Mouse (Mus musculus) liver (tissue): ENCODE measurements around the gene Trub1.

ENCODE experiments used
- DNase-seq: peaks from one replicate; pipeline ENCODE4 v3.0.0-alpha.2; 2020; ENCODE audit warnings: mixed read lengths

The Trub1 gene

GRCm38 (mm10) chr19:57442936-57443657 is 9.6 kb upstream of the Trub1 start:
- no peak for DNase-seq

GRCm38 (mm10) chr19:57445049-57445448 is 7.7 kb upstream of the Trub1 start:
- DNase-seq = no peak

GRCm38 (mm10) chr19:57450849-57451248 is 1.9 kb upstream of the Trub1 start:
- no peak for DNase-seq

- DNase-seq = no peak
Observed at GRCm38 (mm10) chr19:57451762-57452161, 950 bp upstream of the Trub1 start.

DNA sequence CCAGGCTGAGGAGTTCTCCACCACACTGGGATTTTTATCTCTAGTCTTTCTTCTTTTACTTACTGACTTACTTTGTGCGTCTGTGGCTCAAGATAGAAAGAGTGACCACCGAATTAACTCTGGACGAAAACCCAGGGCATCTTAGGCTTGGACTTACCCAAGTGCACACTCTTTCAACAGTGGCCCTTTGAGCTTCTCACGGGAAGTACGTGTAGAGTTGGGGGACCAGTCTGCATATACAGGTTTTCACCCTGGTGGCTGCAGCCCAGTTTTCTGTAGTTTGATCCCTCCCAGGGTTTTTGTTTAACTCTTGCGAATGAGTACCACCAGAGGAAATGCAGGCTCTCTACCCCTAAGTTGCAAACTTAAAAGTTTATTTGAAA is 497 bp downstream of the Trub1 start:
- DNase-seq = no peak

DNA sequence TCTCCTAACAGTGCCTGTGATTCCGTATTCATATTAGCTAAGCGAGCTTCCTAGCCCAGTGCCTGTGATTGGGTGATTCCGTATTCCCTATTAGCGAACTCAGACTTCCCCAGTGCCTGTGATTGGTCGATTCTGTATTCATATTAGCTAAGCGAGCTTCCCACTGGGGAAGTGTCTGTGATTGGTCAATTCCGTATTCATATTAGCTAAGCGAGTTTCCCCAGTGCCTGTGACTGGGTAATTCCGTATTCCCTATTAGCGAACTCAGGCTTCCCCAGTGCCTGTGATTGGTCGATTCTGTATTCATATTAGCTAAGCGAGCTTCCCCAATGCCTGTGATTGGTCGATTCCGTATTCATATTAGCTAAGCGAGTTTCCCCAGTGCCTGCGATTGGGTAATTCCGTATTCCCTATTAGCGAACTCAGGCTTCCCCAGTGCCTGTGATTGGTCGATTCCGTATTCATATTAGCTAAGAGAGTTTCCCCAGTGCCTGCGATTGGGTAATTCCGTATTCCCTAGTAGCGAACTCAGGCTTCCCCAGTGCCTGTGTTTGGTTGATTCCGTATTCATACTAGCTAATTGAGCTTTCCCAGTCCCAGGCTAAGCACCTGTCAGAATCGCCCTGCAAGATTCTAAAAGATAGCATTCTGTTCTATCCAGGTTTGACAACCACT is 2.7 kb downstream of the Trub1 start:
- no peak for DNase-seq

- peak; percentile 68 for DNase-seq
Observed at GRCm38 (mm10) chr19:57457075-57457474, 4.4 kb downstream of the Trub1 start.

GRCm38 (mm10) chr19:57463741-57464140 is 11.0 kb downstream of the Trub1 start:
- no peak for DNase-seq

DNA sequence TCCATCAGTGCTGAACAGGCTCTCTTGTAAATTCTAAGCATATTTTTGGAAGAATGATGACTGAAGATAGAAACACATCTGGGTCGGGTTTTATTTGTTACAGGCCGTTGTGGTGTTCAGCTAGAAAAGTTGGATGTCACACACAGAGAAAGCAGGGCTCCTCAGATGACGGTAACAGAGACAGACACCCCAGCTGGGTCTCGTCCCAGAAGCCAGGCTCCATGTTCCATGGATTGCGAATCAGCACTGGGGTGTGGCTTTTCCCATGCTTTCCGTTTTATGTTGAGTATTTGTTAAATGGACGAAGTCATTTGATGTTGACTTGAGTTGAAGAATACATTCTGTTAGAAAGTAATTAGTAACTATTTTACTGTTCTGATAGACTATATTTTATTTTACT is 13.0 kb downstream of the Trub1 start:
- DNase-seq = no peak

DNA sequence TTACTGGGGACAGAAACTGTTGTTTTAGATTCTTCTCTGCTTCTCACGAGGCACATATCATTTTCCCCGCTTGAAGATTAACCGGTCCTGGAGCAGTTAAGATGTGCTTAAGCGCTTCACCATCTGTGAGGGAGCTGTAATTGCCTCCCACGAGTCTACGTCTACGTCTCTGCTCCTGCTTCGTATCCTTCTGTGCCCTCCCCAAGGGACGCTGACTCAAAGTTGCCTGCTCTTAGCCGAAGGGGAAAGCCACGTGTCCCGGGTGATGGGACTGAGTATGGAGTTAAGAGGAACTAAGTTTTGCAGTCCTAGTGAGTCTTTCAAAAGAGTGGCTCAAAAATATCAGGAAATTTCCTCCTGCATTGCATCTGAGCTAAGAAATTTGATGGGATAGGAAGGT is 18.3 kb downstream of the Trub1 start:
- DNase-seq = no peak

DNA sequence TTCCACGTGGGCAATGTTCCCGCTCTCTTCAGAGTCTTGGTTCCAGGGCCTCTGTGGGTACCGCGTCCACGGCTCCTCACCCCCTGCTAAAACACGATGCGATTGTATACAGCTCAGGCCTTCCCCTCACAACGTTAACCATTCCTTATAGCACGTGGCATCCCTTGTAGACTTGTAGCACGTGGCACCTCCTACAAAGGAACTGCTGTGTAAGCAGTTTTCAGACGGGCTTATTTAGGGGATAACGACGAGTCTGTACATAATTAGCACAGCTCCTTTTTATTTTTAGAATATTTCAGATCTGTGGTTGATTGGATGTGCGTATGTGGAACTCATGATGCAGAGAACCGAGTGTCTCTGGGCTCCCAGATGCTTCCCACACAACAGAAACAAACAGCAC is 19.5 kb downstream of the Trub1 start:
- no peak for DNase-seq

- DNase-seq = no peak
Observed at GRCm38 (mm10) chr19:57473301-57473700, 20.6 kb downstream of the Trub1 start.

DNA sequence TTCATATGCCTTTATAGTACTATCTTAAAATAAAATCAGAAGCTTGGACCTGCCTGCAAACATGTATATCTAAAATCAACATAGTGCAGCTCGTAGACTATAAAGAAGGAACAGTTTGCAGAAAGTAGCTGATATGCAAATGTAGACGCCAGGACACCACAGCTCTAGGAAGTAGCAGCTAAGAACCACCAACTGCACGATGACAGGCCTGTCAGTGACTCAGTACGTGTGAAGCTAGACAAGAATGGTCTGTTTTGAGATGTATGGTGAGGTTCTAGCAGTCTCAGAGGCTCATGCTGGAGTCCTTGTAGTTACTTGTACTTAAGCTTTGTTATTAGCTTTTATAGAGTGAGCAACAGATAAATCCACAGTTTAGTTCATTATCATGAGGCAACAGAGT is 22.6 kb downstream of the Trub1 start:
- DNase-seq = no peak

DNA sequence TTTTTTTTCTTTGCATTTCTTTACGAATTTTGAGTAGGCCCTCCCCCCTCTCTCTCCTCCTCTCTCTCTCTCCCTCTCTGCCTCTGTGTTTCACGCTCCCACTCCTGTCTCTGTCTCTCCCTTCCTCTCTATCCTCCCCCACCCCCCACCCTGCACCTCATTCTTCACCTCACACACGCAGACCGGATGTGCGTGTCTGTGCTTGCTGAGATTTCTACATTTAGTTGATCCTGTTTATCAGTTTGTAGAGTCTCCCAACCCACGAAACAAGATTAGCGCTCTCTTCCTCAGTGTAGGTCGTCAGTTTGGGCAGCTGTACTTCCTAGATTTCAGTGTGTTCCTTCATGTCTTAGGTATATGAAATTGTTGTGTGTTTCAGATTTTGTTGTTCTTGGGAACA is 24.6 kb downstream of the Trub1 start:
- no peak for DNase-seq

DNA sequence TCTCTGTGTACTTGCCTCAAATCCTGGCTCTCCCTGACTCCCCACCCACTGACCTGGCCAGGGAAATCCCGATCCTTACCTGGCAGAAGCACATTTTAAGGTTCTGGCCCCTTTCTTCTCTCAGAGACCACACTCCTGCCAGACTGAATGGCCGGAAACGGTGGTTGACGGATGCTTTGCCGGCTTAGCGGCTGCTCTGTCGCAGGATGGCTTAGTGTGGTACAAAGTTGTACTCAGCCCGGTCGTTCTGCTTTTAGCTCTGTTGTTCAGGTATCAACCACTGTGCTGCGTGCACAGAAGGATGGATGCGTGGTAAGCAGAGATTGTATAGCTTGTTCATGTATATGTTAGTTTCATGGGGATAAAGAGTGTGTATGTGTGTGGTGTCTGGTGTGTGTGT is 25.3 kb downstream of the Trub1 start:
- no peak for DNase-seq

GRCm38 (mm10) chr19:57479886-57480655 is 27.4 kb downstream of the Trub1 start:
- DNase-seq = no peak

GRCm38 (mm10) chr19:57481743-57482259 is 29.1 kb downstream of the Trub1 start:
- no peak for DNase-seq

- DNase-seq = peak; percentile 29
Observed at GRCm38 (mm10) chr19:57482815-57483214, 30.1 kb downstream of the Trub1 start.

DNA sequence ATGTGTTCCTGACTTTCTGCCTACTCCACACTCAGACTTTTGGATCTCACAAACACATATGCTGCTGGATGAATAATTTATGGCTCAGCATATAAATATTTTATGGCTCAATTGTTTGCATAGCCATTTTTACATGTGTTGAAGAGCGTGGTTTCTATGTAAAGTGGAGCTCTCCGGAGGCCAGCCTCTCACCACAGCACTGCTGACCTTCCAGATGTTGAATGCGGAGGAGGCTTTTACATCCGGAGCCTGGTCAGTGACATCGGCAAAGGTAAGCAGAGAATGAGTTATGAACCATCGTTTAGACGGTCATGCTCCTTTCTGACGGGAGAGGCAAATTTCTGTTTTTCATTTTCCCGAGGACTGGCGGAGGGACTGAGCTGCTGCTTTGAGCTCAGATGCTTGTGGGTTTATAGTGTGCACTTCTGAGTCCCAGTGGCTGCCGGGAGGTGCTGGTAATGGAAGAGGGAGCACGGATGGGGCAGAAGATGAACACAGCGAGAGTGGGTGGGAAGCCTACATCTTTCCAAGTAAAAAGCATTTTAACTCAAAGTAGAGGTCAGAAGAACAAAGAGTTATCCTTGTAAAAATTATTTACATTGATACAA is 34.4 kb downstream of the Trub1 start:
- no peak for DNase-seq

- no peak for DNase-seq
Observed at GRCm38 (mm10) chr19:57489527-57489926, 36.8 kb downstream of the Trub1 start.

- peak; percentile 35 for DNase-seq
Observed at GRCm38 (mm10) chr19:57491030-57491429, 38.3 kb downstream of the Trub1 start.

- DNase-seq = no peak
Observed at GRCm38 (mm10) chr19:57494020-57494419, 41.3 kb downstream of the Trub1 start.

GRCm38 (mm10) chr19:57498110-57498743 is 45.5 kb downstream of the Trub1 start:
- no peak for DNase-seq
